Mouse (Mus musculus): Measurements from ENCODE around the gene A830018L16Rik. TPM values are rescaled to one million over a fixed set of nuclear protein-coding genes. Genes with fewer than 3 reads are reported as not detected.
A peak's percentile ranks its signal among the peaks of the same experiment; 100 is the strongest.
"Not testable (repeated sequence)": the region's sequence is repeated elsewhere in the genome, so short reads cannot be mapped to it uniquely, and the experiment has no call there.

The A830018L16Rik gene
- polyA plus RNA-seq, 1 experiment from 2014 or later: 0.41 TPM

GRCm38 (mm10) chr1:11501556-11501955, 87.7 kb downstream of the A830018L16Rik start:
- no peaks in the 10 kb centered on the region for H3K36me3 ChIP-seq

GRCm38 (mm10) chr1:11549810-11550209, 135.9 kb downstream of the A830018L16Rik start:
- DNase-seq (ENCODE audit: low spot score); H3K4me1 ChIP-seq; H3K4me3 ChIP-seq; H3K27me3 ChIP-seq (ENCODE audit: insufficient read depth, poor library complexity, severe bottlenecking); H3K9me3 ChIP-seq; H3K27ac ChIP-seq; H3K36me3 ChIP-seq: not testable (repeated sequence)
- WGBS: 61% methylated on average over 1 of the region's 1 CpGs

More at GRCm38 (mm10) chr1:11501556-11501955, 87.7 kb downstream of the A830018L16Rik start:
- no peak overlapping the region for H3K4me3 ChIP-seq
- no peaks in the 10 kb centered on the region for H3K4me1 ChIP-seq
- no peak for DNase-seq (ENCODE audit: low spot score)
- no peaks in the 10 kb centered on the region for H3K9me3 ChIP-seq
- no peak overlapping the region for H3K27ac ChIP-seq
- H3K27me3 ChIP-seq (ENCODE audit: insufficient read depth, poor library complexity, severe bottlenecking): no peaks in the 10 kb centered on the region

- 11% methylated on average over 6 of the region's 6 CpGs for WGBS
- no peak for DNase-seq (ENCODE audit: low spot score)
- Histone ChIP-seq H3K4me3 (no peak overlapping the region), H3K27me3 (ENCODE audit: insufficient read depth, poor library complexity, severe bottlenecking) (no peaks in the 10 kb centered on the region), H3K9me3 (no peaks in the 10 kb centered on the region), H3K27ac (no peak overlapping the region), H3K36me3 (no peaks in the 10 kb centered on the region), H3K4me1 (no peaks in the 10 kb centered on the region)
Observed at GRCm38 (mm10) chr1:11565309-11565708, 151.4 kb downstream of the A830018L16Rik start.

GRCm38 (mm10) chr1:11566730-11567129, 152.8 kb downstream of the A830018L16Rik start:
- 81% methylated on average over 2 of the region's 2 CpGs for WGBS
- Histone ChIP-seq H3K27ac (no peak overlapping the region), H3K4me3 (no peak overlapping the region), H3K4me1 (no peaks in the 10 kb centered on the region), H3K27me3 (ENCODE audit: insufficient read depth, poor library complexity, severe bottlenecking) (no peaks in the 10 kb centered on the region), H3K36me3 (no peaks in the 10 kb centered on the region), H3K9me3 (no peaks in the 10 kb centered on the region)
- no peak for DNase-seq (ENCODE audit: low spot score)

- Histone ChIP-seq H3K27ac (no peak overlapping the region), H3K4me1 (no peaks in the 10 kb centered on the region)
Observed at GRCm38 (mm10) chr1:11567300-11567885, 153.5 kb downstream of the A830018L16Rik start.

GRCm38 (mm10) chr1:11570274-11570673, 156.4 kb downstream of the A830018L16Rik start:
- Histone ChIP-seq H3K27me3 (ENCODE audit: insufficient read depth, poor library complexity, severe bottlenecking) (no peaks in the 10 kb centered on the region), H3K27ac (no peak overlapping the region), H3K36me3 (no peaks in the 10 kb centered on the region), H3K4me3 (no peak overlapping the region), H3K4me1 (no peaks in the 10 kb centered on the region), H3K9me3 (no peaks in the 10 kb centered on the region)
- DNase-seq (ENCODE audit: low spot score): no peak
- WGBS: 88% methylated on average over 2 of the region's 2 CpGs

More at GRCm38 (mm10) chr1:11567300-11567885, 153.5 kb downstream of the A830018L16Rik start:
- no peaks in the 10 kb centered on the region for H3K27me3 ChIP-seq (ENCODE audit: insufficient read depth, poor library complexity, severe bottlenecking)
- no peaks in the 10 kb centered on the region for H3K9me3 ChIP-seq
- no peaks in the 10 kb centered on the region for H3K36me3 ChIP-seq
- DNase-seq (ENCODE audit: low spot score): no peak
- H3K4me3 ChIP-seq: no peak overlapping the region

GRCm38 (mm10) chr1:11573462-11573861, 159.6 kb downstream of the A830018L16Rik start:
- WGBS: 71% methylated on average over 2 of the region's 2 CpGs
- no peaks in the 10 kb centered on the region for H3K27me3 ChIP-seq (ENCODE audit: insufficient read depth, poor library complexity, severe bottlenecking)
- DNase-seq (ENCODE audit: low spot score): no peak
- H3K4me3 ChIP-seq: no peak overlapping the region
- H3K36me3 ChIP-seq: no peaks in the 10 kb centered on the region
- H3K27ac ChIP-seq: no peak overlapping the region
- H3K4me1 ChIP-seq: no peaks in the 10 kb centered on the region
- no peaks in the 10 kb centered on the region for H3K9me3 ChIP-seq

GRCm38 (mm10) chr1:11580026-11580425, 166.1 kb downstream of the A830018L16Rik start:
- no peaks in the 10 kb centered on the region for H3K9me3 ChIP-seq
- no peak overlapping the region for H3K27ac ChIP-seq
- no peak for DNase-seq (ENCODE audit: low spot score)
- H3K36me3 ChIP-seq: no peaks in the 10 kb centered on the region
- 54% methylated on average over 4 of the region's 4 CpGs for WGBS
- no peaks in the 10 kb centered on the region for H3K4me1 ChIP-seq
- H3K4me3 ChIP-seq: no peak overlapping the region
- H3K27me3 ChIP-seq (ENCODE audit: insufficient read depth, poor library complexity, severe bottlenecking): no peaks in the 10 kb centered on the region

- H3K27ac ChIP-seq: no peak overlapping the region
- 68% methylated on average over 10 of the region's 10 CpGs for WGBS
- H3K4me3 ChIP-seq: no peak overlapping the region
- H3K27me3 ChIP-seq (ENCODE audit: insufficient read depth, poor library complexity, severe bottlenecking): no peaks in the 10 kb centered on the region
- H3K36me3 ChIP-seq: no peaks in the 10 kb centered on the region
- no peaks in the 10 kb centered on the region for H3K9me3 ChIP-seq
- DNase-seq (ENCODE audit: low spot score): no peak
- H3K4me1 ChIP-seq: no peaks in the 10 kb centered on the region
Observed at GRCm38 (mm10) chr1:11588305-11588704, 174.4 kb downstream of the A830018L16Rik start.

GRCm38 (mm10) chr1:11650137-11650536, 236.2 kb downstream of the A830018L16Rik start:
- Histone ChIP-seq H3K4me1 (no peaks in the 10 kb centered on the region), H3K9me3 (no peaks in the 10 kb centered on the region; the same call in 1 of the 2 replicates), H3K27me3 (ENCODE audit: insufficient read depth, poor library complexity, severe bottlenecking) (no peaks in the 10 kb centered on the region), H3K36me3 (no peaks in the 10 kb centered on the region), H3K27ac (no peak overlapping the region), H3K4me3 (no peak overlapping the region)
- no peak for DNase-seq (ENCODE audit: low spot score)

- Histone ChIP-seq H3K4me1 (no peaks in the 10 kb centered on the region), H3K4me3 (no peak overlapping the region), H3K27ac (no peak overlapping the region), H3K36me3 (no peaks in the 10 kb centered on the region), H3K9me3 (no peaks in the 10 kb centered on the region; the same call in 1 of the 2 replicates), H3K27me3 (ENCODE audit: insufficient read depth, poor library complexity, severe bottlenecking) (no peaks in the 10 kb centered on the region)
- no peak for DNase-seq (ENCODE audit: low spot score)
Observed at GRCm38 (mm10) chr1:11652773-11653172, 238.9 kb downstream of the A830018L16Rik start.

- peaks cover 3% of the 10 kb centered on the region; the same call in 1 of the 2 replicates for H3K9me3 ChIP-seq
- no peak overlapping the region for H3K4me3 ChIP-seq
- WGBS: 65% methylated on average over 2 of the region's 2 CpGs
- H3K27ac ChIP-seq: no peak overlapping the region
- H3K27me3 ChIP-seq (ENCODE audit: insufficient read depth, poor library complexity, severe bottlenecking): no peaks in the 10 kb centered on the region
- no peak for DNase-seq (ENCODE audit: low spot score)
- no peaks in the 10 kb centered on the region for H3K36me3 ChIP-seq
- H3K4me1 ChIP-seq: no peaks in the 10 kb centered on the region
Observed at GRCm38 (mm10) chr1:11657341-11658060, 243.6 kb downstream of the A830018L16Rik start.

- no peak for DNase-seq (ENCODE audit: low spot score)
- H3K27ac ChIP-seq: peak overlapping the region; percentile 52
- 21% methylated on average over 3 of the region's 3 CpGs for WGBS
- H3K4me3 ChIP-seq: no peak overlapping the region
- H3K9me3 ChIP-seq: peaks cover 3% of the 10 kb centered on the region; the same call in 1 of the 2 replicates
- H3K4me1 ChIP-seq: no peaks in the 10 kb centered on the region
- no peaks in the 10 kb centered on the region for H3K27me3 ChIP-seq (ENCODE audit: insufficient read depth, poor library complexity, severe bottlenecking)
- H3K36me3 ChIP-seq: no peaks in the 10 kb centered on the region
Observed at GRCm38 (mm10) chr1:11658061-11658625, 244.2 kb downstream of the A830018L16Rik start.

All from heart, embryonic 10.5 days (tissue).